Mouse (Mus musculus) spleen, adult 2 months (tissue): ENCODE measurements around the gene Med11. TPM values are rescaled to one million over a fixed set of nuclear protein-coding genes. Genes with fewer than 3 reads are reported as not detected.

Experiments used
- DNase-seq, 2 experiments: peaks; one replicate each; pipeline versions ENCODE4 v3.0.0 to v3.0.0-alpha.2; 2012 to 2021; ENCODE audit warnings: low spot score in 2 of 2, low read depth in 1 of 2
- H3K27ac ChIP-seq: fragments of 200-500 bp; 2 replicates; pipeline ENCODE4 v1.5.1; 2012; ENCODE audit warnings: low read length, inconsistent platforms; ENCODE audit not compliant: insufficient read depth
- H3K27me3 ChIP-seq: fragments of 200-500 bp; 2 replicates; pipeline ENCODE4 v1.6.1; 2012; ENCODE audit warnings: mild to moderate bottlenecking, moderate library complexity, low read length, inconsistent platforms; ENCODE audit not compliant: control insufficient read depth, insufficient read depth
- H3K36me3 ChIP-seq: fragments of 200-500 bp; 2 replicates; pipeline ENCODE4 v1.6.1; 2012; ENCODE audit warnings: mild to moderate bottlenecking, low read length, inconsistent platforms; ENCODE audit not compliant: control insufficient read depth, insufficient read depth
- H3K4me1 ChIP-seq: fragments of 200-500 bp; 2 replicates; pipeline ENCODE4 v1.6.1; 2011; ENCODE audit warnings: inconsistent platforms; ENCODE audit not compliant: control insufficient read depth, insufficient read depth, insufficient read length
- H3K4me3 ChIP-seq: fragments of 200-500 bp; 2 replicates; pipeline ENCODE4 v1.5.1; 2011; ENCODE audit warnings: mild to moderate bottlenecking, inconsistent platforms; ENCODE audit not compliant: insufficient read depth, insufficient read length; ENCODE audit errors: extremely low read depth
- CTCF ChIP-seq: fragments of 200-500 bp; IDR thresholded peaks from 2 replicates; pipeline ENCODE4 v1.5.1; 2011; ENCODE audit warnings: mild to moderate bottlenecking, inconsistent platforms; ENCODE audit not compliant: insufficient read depth, insufficient read length, insufficient replicate concordance; ENCODE audit errors: extremely low read depth
- POLR2A ChIP-seq: fragments of 200-500 bp; IDR thresholded peaks from 2 replicates; pipeline ENCODE4 v1.6.1; 2011; ENCODE audit warnings: low read depth, low read length, inconsistent platforms
- WGBS: fragments of 180-500 bp; shearing (Covaris S2); methylation state at CpG from one replicate; pipeline ENCODE4 v1.1.7; 2018; 5-methylcytosine and 5-hydroxymethylcytosine counted together
- polyA plus RNA-seq: library from polyadenylated mRNA; depleted of rRNA; stranded (reverse); fragments of >200 nt; gene quantifications from 2 replicates; pipeline ENCODE4 v1.2.3, GENCODE M21; 2012

The Med11 gene
- polyA plus RNA-seq, 1 experiment, result 24.6 TPM

GRCm38 (mm10) chr11:70444667-70445066 lies 7.1 kb upstream of the Med11 start:
- DNase-seq, result no peak
- no peak for TF ChIP-seq CTCF
- TF ChIP-seq POLR2A, result no peak
- peaks cover 12% of the 10 kb centered on the region for H3K36me3 ChIP-seq
- H3K27me3 ChIP-seq, result no peaks in the 10 kb centered on the region
- H3K4me1 ChIP-seq, result peaks cover 10% of the 10 kb centered on the region
- 87% methylated on average over 6 of the region's 6 CpGs for WGBS
- H3K4me3 ChIP-seq, result no peak overlapping the region
- H3K27ac ChIP-seq, result no peak overlapping the region

- Histone ChIP-seq H3K4me3 (no peak overlapping the region), H3K27me3 (no peaks in the 10 kb centered on the region), H3K27ac (peak overlapping the region; percentile 68), H3K4me1 (peaks cover 10% of the 10 kb centered on the region), H3K36me3 (peaks cover 1% of the 10 kb centered on the region; the same call in 1 of the 2 replicates)
- no peak for DNase-seq
- WGBS, result 29% methylated on average over 3 of the region's 3 CpGs
- no peak for TF ChIP-seq CTCF
- no peak for TF ChIP-seq POLR2A
Observed at GRCm38 (mm10) chr11:70446756-70447155, 5.0 kb upstream of the Med11 start.

GRCm38 (mm10) chr11:70447373-70447772 lies 4.3 kb upstream of the Med11 start:
- no peak for DNase-seq
- no peak overlapping the region for H3K4me3 ChIP-seq
- WGBS, result 14% methylated on average over 1 of the region's 1 CpGs
- no peaks in the 10 kb centered on the region for H3K36me3 ChIP-seq
- H3K27me3 ChIP-seq, result no peaks in the 10 kb centered on the region
- H3K4me1 ChIP-seq, result peaks cover 10% of the 10 kb centered on the region
- no peak for TF ChIP-seq POLR2A
- TF ChIP-seq CTCF, result no peak
- H3K27ac ChIP-seq, result peak overlapping the region; percentile 68

GRCm38 (mm10) chr11:70450926-70451325 lies 793 bp upstream of the Med11 start:
- no peaks in the 10 kb centered on the region for H3K27me3 ChIP-seq
- 85% methylated on average over 2 of the region's 2 CpGs for WGBS
- H3K4me1 ChIP-seq, result peaks cover 16% of the 10 kb centered on the region
- TF ChIP-seq POLR2A (no peak), CTCF (no peak)
- peaks cover 2% of the 10 kb centered on the region; the same call in 1 of the 2 replicates for H3K36me3 ChIP-seq
- DNase-seq, result no peak
- H3K27ac ChIP-seq, result no peak overlapping the region
- H3K4me3 ChIP-seq, result no peak overlapping the region

- H3K4me3 ChIP-seq, result no peak overlapping the region
- H3K27me3 ChIP-seq, result no peaks in the 10 kb centered on the region
- TF ChIP-seq POLR2A (no peak), CTCF (no peak)
- no peak for DNase-seq
- WGBS, result 44% methylated on average over 9 of the region's 9 CpGs
- peaks cover 7% of the 10 kb centered on the region; the same call in 1 of the 2 replicates for H3K4me1 ChIP-seq
- peaks cover 2% of the 10 kb centered on the region; the same call in 1 of the 2 replicates for H3K36me3 ChIP-seq
- peak overlapping the region; percentile 63 for H3K27ac ChIP-seq
Observed at GRCm38 (mm10) chr11:70453261-70454044, 1.7 kb downstream of the Med11 start.

- TF ChIP-seq CTCF (no peak), POLR2A (no peak)
- 23% methylated on average over 31 of the region's 32 CpGs for WGBS
- peaks cover 8% of the 10 kb centered on the region for H3K27me3 ChIP-seq
- H3K27ac ChIP-seq, result peak within 1 kb of the TSS; percentile 70
- H3K4me3 ChIP-seq, result peak within 1 kb of the TSS; percentile 54
- no peaks in the 10 kb centered on the region for H3K36me3 ChIP-seq
- H3K4me1 ChIP-seq, result peaks cover 2% of the 10 kb centered on the region; the same call in 1 of the 2 replicates
- no peak for DNase-seq
Observed at GRCm38 (mm10) chr11:70458688-70459600, 7.2 kb downstream of the Med11 start, which contains the start of gene Zmynd15. Gene Zmynd15 (plus strand): TSS chr11:70459433.
